Mouse (Mus musculus) neural tube, embryonic 13.5 days (tissue): ENCODE data around the gene Fcgr4. TPM values are rescaled to one million over a fixed set of nuclear protein-coding genes. Genes with fewer than 3 reads are reported as not detected.
"Not testable (repeated sequence)": the region's sequence is repeated elsewhere in the genome, so short reads cannot be mapped to it uniquely, and the experiment has no call there.

Experiments
- ATAC-seq: fragments of 200-750 bp; cut with Nextera tagmentation; 2 replicates; pipeline ENCODE4 v1.8.0; 2017; ENCODE audit warnings: low read depth, mild to moderate bottlenecking, moderate TSS enrichment, moderate library complexity
- H3K27ac ChIP-seq: fragments of 300-500 bp; sonication (generic); replicated peaks from 2 replicates; pipeline ENCODE4 v1.5.1; 2015; ENCODE audit warnings: moderate library complexity, mild to moderate bottlenecking, inconsistent platforms
- H3K27me3 ChIP-seq: fragments of 300-500 bp; sonication (generic); 2 replicates; pipeline ENCODE4 v1.6.1; 2015; ENCODE audit warnings: mild to moderate bottlenecking, inconsistent platforms
- H3K36me3 ChIP-seq: fragments of 300-500 bp; sonication (generic); 2 replicates; pipeline ENCODE4 v1.6.1; 2015; ENCODE audit warnings: mild to moderate bottlenecking, inconsistent platforms
- H3K4me1 ChIP-seq: fragments of 300-500 bp; sonication (generic); replicated peaks from 2 replicates; pipeline ENCODE4 v1.6.1; 2015; ENCODE audit warnings: inconsistent platforms
- H3K4me2 ChIP-seq: fragments of 300-500 bp; sonication (generic); 2 replicates; pipeline ENCODE4 v1.6.1; 2015; ENCODE audit warnings: inconsistent platforms, mild to moderate bottlenecking, moderate library complexity
- H3K4me3 ChIP-seq: fragments of 300-500 bp; sonication (generic); 2 replicates; pipeline ENCODE4 v1.5.1; 2015; ENCODE audit warnings: mild to moderate bottlenecking, inconsistent platforms
- H3K9ac ChIP-seq: fragments of 300-500 bp; sonication (generic); 2 replicates; pipeline ENCODE4 v1.6.1; 2015; ENCODE audit warnings: moderate library complexity, mild to moderate bottlenecking, inconsistent platforms
- H3K9me3 ChIP-seq: fragments of 300-500 bp; sonication (generic); 2 replicates; pipeline ENCODE4 v1.6.1; 2016; ENCODE audit warnings: inconsistent platforms
- whole genome bisulfite sequencing: fragments of 180-500 bp; shearing (Covaris S2); methylation state at CpG from one replicate; pipeline ENCODE4 v1.1.7; 2015; 5-methylcytosine and 5-hydroxymethylcytosine counted together
- polyA plus RNA-seq: library from polyadenylated mRNA; unstranded; fragments of >200 nt; fragmentation: Nextera tagmentation; extraction: Ambion mirVana; gene quantifications from 2 replicates; pipeline ENCODE4 v1.2.1, GENCODE M21; 2015

The Fcgr4 gene
- not detected in 2 replicates for polyA plus RNA-seq

GRCm38 (mm10) chr1:171018737-171019136 lies at the start of gene Fcgr4:
TSS of gene Fcgr4 (plus strand) at chr1:171018920.
- Histone ChIP-seq H3K36me3 (no peaks in the 10 kb centered on the region), H3K27me3 (no peaks in the 10 kb centered on the region), H3K4me1 (no peaks in the 10 kb centered on the region), H3K4me3 (no peak within 1 kb of the TSS), H3K4me2 (no peak within 1 kb of the TSS), H3K9me3 (0 out of 2 replicates have a peak, but pooled peaks cover 4% of the 10 kb centered on the region), H3K9ac (no peak within 1 kb of the TSS), H3K27ac (no peak within 1 kb of the TSS)
- WGBS = 93% methylated on average over 2 of the region's 2 CpGs
- no peak for ATAC-seq

DNA sequence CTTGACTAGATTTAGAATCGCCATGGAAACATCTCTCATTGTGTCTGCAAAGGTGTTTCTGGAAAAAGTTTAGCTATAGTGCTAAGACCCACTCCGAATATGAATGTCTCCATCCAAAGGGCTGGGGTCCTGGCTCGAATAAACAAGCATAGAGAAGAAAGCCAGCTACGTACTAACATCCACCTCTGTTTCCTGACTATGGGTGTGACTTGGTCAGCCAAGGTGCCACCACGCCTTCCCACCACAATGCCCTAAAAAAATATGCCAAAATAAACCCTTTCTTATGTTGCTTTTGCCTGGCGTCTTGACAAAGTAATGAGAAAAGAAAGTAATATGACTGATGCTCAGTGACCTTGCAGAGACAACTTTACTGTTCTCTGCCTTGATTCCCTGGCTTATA lies 46.2 kb upstream of the Fcgr4 start:
- Histone ChIP-seq H3K9me3 (no peaks in the 10 kb centered on the region), H3K36me3 (no peaks in the 10 kb centered on the region), H3K4me2 (no peak overlapping the region), H3K9ac (no peak overlapping the region), H3K4me3 (no peak overlapping the region), H3K27me3 (no peaks in the 10 kb centered on the region), H3K4me1 (no peaks in the 10 kb centered on the region), H3K27ac (no peak overlapping the region)
- no peak for ATAC-seq
- WGBS = 85% methylated on average over 6 of the region's 6 CpGs

GRCm38 (mm10) chr1:170972936-170973335 lies 45.8 kb upstream of the Fcgr4 start:
- no peak overlapping the region for H3K4me3 ChIP-seq
- no peaks in the 10 kb centered on the region for H3K36me3 ChIP-seq
- H3K9ac ChIP-seq = no peak overlapping the region
- WGBS = 95% methylated on average over 4 of the region's 4 CpGs
- H3K27ac ChIP-seq = no peak overlapping the region
- H3K4me2 ChIP-seq = no peak overlapping the region
- H3K9me3 ChIP-seq = no peaks in the 10 kb centered on the region
- no peaks in the 10 kb centered on the region for H3K27me3 ChIP-seq
- ATAC-seq = no peak
- no peaks in the 10 kb centered on the region for H3K4me1 ChIP-seq

- WGBS = 88% methylated on average over 8 of the region's 8 CpGs
- Histone ChIP-seq H3K4me1 (no peaks in the 10 kb centered on the region), H3K4me2 (no peak overlapping the region), H3K4me3 (no peak overlapping the region), H3K9me3 (no peaks in the 10 kb centered on the region), H3K9ac (no peak overlapping the region), H3K36me3 (no peaks in the 10 kb centered on the region), H3K27ac (no peak overlapping the region), H3K27me3 (no peaks in the 10 kb centered on the region)
- no peak for ATAC-seq
Measured at GRCm38 (mm10) chr1:170974171-170974570, 44.5 kb upstream of the Fcgr4 start.

- no peak overlapping the region for H3K9ac ChIP-seq
- ATAC-seq = no peak
- H3K4me3 ChIP-seq = no peak overlapping the region
- H3K4me2 ChIP-seq = no peak overlapping the region
- H3K9me3 ChIP-seq = no peaks in the 10 kb centered on the region
- no peak overlapping the region for H3K27ac ChIP-seq
- H3K36me3 ChIP-seq = no peaks in the 10 kb centered on the region
- no peaks in the 10 kb centered on the region for H3K4me1 ChIP-seq
- no peaks in the 10 kb centered on the region for H3K27me3 ChIP-seq
- 98% methylated on average over 2 of the region's 2 CpGs for WGBS
Measured at GRCm38 (mm10) chr1:170974736-170975135, 44.0 kb upstream of the Fcgr4 start.

- not testable (repeated sequence) for ATAC-seq, H3K27me3 ChIP-seq, H3K4me1 ChIP-seq, H3K4me3 ChIP-seq, H3K36me3 ChIP-seq, H3K9ac ChIP-seq, H3K27ac ChIP-seq, H3K4me2 ChIP-seq, H3K9me3 ChIP-seq
- 85% methylated on average over 2 of the region's 2 CpGs for WGBS
Measured at GRCm38 (mm10) chr1:170975350-170975749, 43.4 kb upstream of the Fcgr4 start.

- ATAC-seq = no peak
- H3K4me2 ChIP-seq = no peak overlapping the region
- no peaks in the 10 kb centered on the region for H3K4me1 ChIP-seq
- H3K9ac ChIP-seq = no peak overlapping the region
- no peak overlapping the region for H3K27ac ChIP-seq
- no peaks in the 10 kb centered on the region for H3K9me3 ChIP-seq
- no peaks in the 10 kb centered on the region for H3K36me3 ChIP-seq
- 76% methylated on average over 7 of the region's 7 CpGs for WGBS
- H3K27me3 ChIP-seq = no peaks in the 10 kb centered on the region
- no peak overlapping the region for H3K4me3 ChIP-seq
Measured at GRCm38 (mm10) chr1:170975751-170976161, 43.0 kb upstream of the Fcgr4 start.

GRCm38 (mm10) chr1:170976447-170976846 lies 42.3 kb upstream of the Fcgr4 start, which contains the start of gene Fcgr2b:
TSS of gene Fcgr2b (minus strand) at chr1:170976547.
- Histone ChIP-seq H3K4me2 (no peak within 1 kb of the TSS), H3K9me3 (no peaks in the 10 kb centered on the region), H3K27me3 (no peaks in the 10 kb centered on the region), H3K4me3 (no peak within 1 kb of the TSS), H3K4me1 (no peaks in the 10 kb centered on the region), H3K9ac (no peak within 1 kb of the TSS), H3K36me3 (no peaks in the 10 kb centered on the region), H3K27ac (no peak within 1 kb of the TSS)
- ATAC-seq = no peak
- 85% methylated on average over 5 of the region's 5 CpGs for WGBS

- H3K9ac ChIP-seq = no peak overlapping the region
- no peaks in the 10 kb centered on the region for H3K4me1 ChIP-seq
- H3K36me3 ChIP-seq = no peaks in the 10 kb centered on the region
- no peak overlapping the region for H3K4me3 ChIP-seq
- H3K27me3 ChIP-seq = no peaks in the 10 kb centered on the region
- no peak overlapping the region for H3K4me2 ChIP-seq
- no peak overlapping the region for H3K27ac ChIP-seq
- no peak for ATAC-seq
- 77% methylated on average over 4 of the region's 4 CpGs for WGBS
- H3K9me3 ChIP-seq = no peaks in the 10 kb centered on the region
Measured at GRCm38 (mm10) chr1:170978601-170979000, 40.1 kb upstream of the Fcgr4 start.

DNA sequence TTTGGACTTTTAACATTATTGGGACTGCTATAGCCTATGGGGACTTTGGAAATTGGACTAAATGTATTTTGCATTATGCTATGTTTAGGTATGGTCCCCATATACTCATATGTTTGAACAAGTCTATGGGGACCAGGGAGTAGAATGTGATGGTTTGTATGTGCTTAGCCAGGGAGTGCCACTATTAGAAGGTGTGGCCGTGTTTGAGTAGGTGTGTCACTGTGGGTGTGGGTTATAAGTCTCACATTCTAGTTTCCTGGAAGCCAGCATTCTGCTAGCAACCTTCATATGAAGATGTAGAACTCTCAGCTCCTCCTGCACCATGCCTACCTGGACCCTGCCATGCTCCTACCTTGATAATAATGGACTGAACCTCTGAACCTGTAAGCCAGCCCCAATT lies 37.0 kb upstream of the Fcgr4 start:
- not testable (repeated sequence) for H3K4me1 ChIP-seq, H3K27ac ChIP-seq, H3K4me3 ChIP-seq, ATAC-seq, H3K4me2 ChIP-seq, H3K36me3 ChIP-seq, H3K9ac ChIP-seq, H3K9me3 ChIP-seq, H3K27me3 ChIP-seq
- WGBS = 89% methylated on average over 1 of the region's 1 CpGs

DNA sequence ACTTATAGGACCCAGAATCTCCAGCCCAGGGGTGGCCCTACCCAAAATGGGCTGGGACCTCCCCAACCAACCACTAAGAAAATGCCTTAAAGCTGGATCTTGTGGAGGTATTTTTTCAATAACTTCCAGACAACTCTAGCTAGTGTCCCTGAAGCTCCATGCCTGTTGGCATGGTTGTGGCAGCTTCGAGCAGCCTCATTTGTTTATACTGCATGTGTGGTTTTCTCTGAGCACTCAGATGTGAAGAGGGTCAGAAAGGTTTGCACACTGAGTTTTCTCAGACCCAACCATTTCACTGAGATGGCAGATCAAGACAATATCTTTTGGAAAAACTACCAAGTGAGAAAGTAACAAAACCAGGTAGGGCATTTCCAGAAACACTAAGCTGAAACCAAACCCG lies 36.4 kb upstream of the Fcgr4 start:
- Histone ChIP-seq H3K9ac (no peak overlapping the region), H3K27me3 (no peaks in the 10 kb centered on the region), H3K27ac (no peak overlapping the region), H3K9me3 (no peaks in the 10 kb centered on the region), H3K4me1 (no peaks in the 10 kb centered on the region), H3K36me3 (no peaks in the 10 kb centered on the region), H3K4me3 (no peak overlapping the region), H3K4me2 (no peak overlapping the region)
- WGBS = 90% methylated on average over 2 of the region's 2 CpGs
- ATAC-seq = no peak

DNA sequence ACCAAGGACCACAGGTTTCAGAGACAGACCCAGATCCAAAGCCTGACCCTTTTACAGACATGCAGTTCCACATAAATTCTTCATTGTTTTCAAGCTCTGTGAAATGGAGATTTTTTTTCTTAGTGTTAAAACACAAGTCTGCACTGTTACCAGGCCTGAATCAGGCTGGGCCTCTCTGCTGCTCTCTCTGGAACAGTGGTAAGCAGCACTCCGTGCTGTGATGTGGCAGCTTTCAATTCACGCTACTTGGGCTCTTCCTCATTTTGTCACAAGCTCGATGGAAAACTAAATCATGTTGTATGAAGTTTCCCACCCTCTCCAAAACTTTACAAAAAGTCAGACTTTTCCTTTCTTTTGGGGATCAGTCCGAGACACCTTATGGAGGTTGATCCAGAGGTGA lies 35.7 kb upstream of the Fcgr4 start:
- no peaks in the 10 kb centered on the region for H3K27me3 ChIP-seq
- 88% methylated on average over 4 of the region's 4 CpGs for WGBS
- H3K27ac ChIP-seq = no peak overlapping the region
- H3K4me3 ChIP-seq = no peak overlapping the region
- no peaks in the 10 kb centered on the region for H3K4me1 ChIP-seq
- H3K9me3 ChIP-seq = no peaks in the 10 kb centered on the region
- no peak overlapping the region for H3K4me2 ChIP-seq
- no peaks in the 10 kb centered on the region for H3K36me3 ChIP-seq
- no peak for ATAC-seq
- H3K9ac ChIP-seq = no peak overlapping the region

GRCm38 (mm10) chr1:170985092-170985491 lies 33.6 kb upstream of the Fcgr4 start:
- H3K9ac ChIP-seq = no peak overlapping the region
- no peaks in the 10 kb centered on the region for H3K27me3 ChIP-seq
- H3K4me1 ChIP-seq = no peaks in the 10 kb centered on the region
- no peak overlapping the region for H3K4me3 ChIP-seq
- H3K36me3 ChIP-seq = no peaks in the 10 kb centered on the region
- 82% methylated on average over 3 of the region's 3 CpGs for WGBS
- no peak overlapping the region for H3K27ac ChIP-seq
- ATAC-seq = no peak
- no peaks in the 10 kb centered on the region for H3K9me3 ChIP-seq
- no peak overlapping the region for H3K4me2 ChIP-seq
